Mouse (Mus musculus): ENCODE measurements around the gene Ep300. TPM values are rescaled to one million over a fixed set of nuclear protein-coding genes. Genes with fewer than 3 reads are reported as not detected.
A peak's percentile ranks its signal among the peaks of the same experiment; 100 is the strongest.
"Not testable (repeated sequence)": the region's sequence is repeated elsewhere in the genome, so short reads cannot be mapped to it uniquely, and the experiment has no call there.

Gene Ep300
- polyA plus RNA-seq, 1 experiment from 2014 or later, result 37.3 TPM

GRCm38 (mm10) chr15:81585746-81586461 lies 753 bp downstream of the Ep300 start:
- H3K36me3 ChIP-seq (ENCODE audit: control insufficient read depth, insufficient read depth, low read length), result no peaks in the 10 kb centered on the region
- no peaks in the 10 kb centered on the region for H3K9me3 ChIP-seq (ENCODE audit: control insufficient read depth, low read length)
- peak overlapping the region; percentile 99 for H3K9ac ChIP-seq (replicated peaks; ENCODE audit: low read depth, low read length)
- H3K4me3 ChIP-seq (ENCODE audit: low read depth, low read length), result peak overlapping the region; percentile 80
- H3K27ac ChIP-seq (ENCODE audit: low read depth, low read length), result peak overlapping the region; percentile 100
- H3K4me1 ChIP-seq (ENCODE audit: control insufficient read depth, insufficient read depth, low read length), result peaks cover 25% of the 10 kb centered on the region
- peak; percentile 76 for ATAC-seq (ENCODE audit: low read depth)
- no peaks in the 10 kb centered on the region; the same call in 1 of the 2 replicates for H3K27me3 ChIP-seq (ENCODE audit: control insufficient read depth, insufficient read depth, low read length)
- peak overlapping the region; percentile 97 for H3K4me2 ChIP-seq (ENCODE audit: low read depth, low read length)
- WGBS, result under 1% methylated on average over 59 of the region's 77 CpGs

- peaks cover 27% of the 10 kb centered on the region for H3K4me1 ChIP-seq (ENCODE audit: control insufficient read depth, insufficient read depth, low read length)
- H3K9ac ChIP-seq (replicated peaks; ENCODE audit: low read depth, low read length), result peak overlapping the region; percentile 99
- ATAC-seq (ENCODE audit: low read depth), result no peak
- no peaks in the 10 kb centered on the region for H3K9me3 ChIP-seq (ENCODE audit: control insufficient read depth, low read length)
- peak overlapping the region; percentile 80 for H3K4me3 ChIP-seq (ENCODE audit: low read depth, low read length)
- H3K27me3 ChIP-seq (ENCODE audit: control insufficient read depth, insufficient read depth, low read length), result no peaks in the 10 kb centered on the region; the same call in 1 of the 2 replicates
- 2% methylated on average over 28 of the region's 28 CpGs for WGBS
- peak overlapping the region; percentile 97 for H3K4me2 ChIP-seq (ENCODE audit: low read depth, low read length)
- peak overlapping the region; percentile 100 for H3K27ac ChIP-seq (ENCODE audit: low read depth, low read length)
- no peaks in the 10 kb centered on the region for H3K36me3 ChIP-seq (ENCODE audit: control insufficient read depth, insufficient read depth, low read length)
Observed at GRCm38 (mm10) chr15:81586466-81586865, 1.3 kb downstream of the Ep300 start.

- H3K27me3 ChIP-seq (ENCODE audit: control insufficient read depth, insufficient read depth, low read length), result no peaks in the 10 kb centered on the region; the same call in 1 of the 2 replicates
- no peak for ATAC-seq (ENCODE audit: low read depth)
- 45% methylated on average over 2 of the region's 2 CpGs for WGBS
- H3K4me2 ChIP-seq (ENCODE audit: low read depth, low read length), result peak overlapping the region; percentile 97
- peak overlapping the region; percentile 99 for H3K9ac ChIP-seq (replicated peaks; ENCODE audit: low read depth, low read length)
- no peaks in the 10 kb centered on the region for H3K9me3 ChIP-seq (ENCODE audit: control insufficient read depth, low read length)
- H3K36me3 ChIP-seq (ENCODE audit: control insufficient read depth, insufficient read depth, low read length), result no peaks in the 10 kb centered on the region
- H3K27ac ChIP-seq (ENCODE audit: low read depth, low read length), result no peak overlapping the region
- H3K4me3 ChIP-seq (ENCODE audit: low read depth, low read length), result peak overlapping the region; percentile 80
- H3K4me1 ChIP-seq (ENCODE audit: control insufficient read depth, insufficient read depth, low read length), result peaks cover 27% of the 10 kb centered on the region
Observed at GRCm38 (mm10) chr15:81587686-81588085, 2.5 kb downstream of the Ep300 start.

GRCm38 (mm10) chr15:81594146-81594696 lies 9.1 kb downstream of the Ep300 start:
- Histone ChIP-seq H3K9ac (replicated peaks; ENCODE audit: low read depth, low read length) (no peak overlapping the region), H3K27me3 (ENCODE audit: control insufficient read depth, insufficient read depth, low read length) (no peaks in the 10 kb centered on the region), H3K4me2 (ENCODE audit: low read depth, low read length) (no peak overlapping the region), H3K36me3 (ENCODE audit: control insufficient read depth, insufficient read depth, low read length) (peaks cover 4% of the 10 kb centered on the region; the same call in 1 of the 2 replicates), H3K4me1 (ENCODE audit: control insufficient read depth, insufficient read depth, low read length) (peaks cover 10% of the 10 kb centered on the region; the same call in 1 of the 2 replicates), H3K4me3 (ENCODE audit: low read depth, low read length) (no peak overlapping the region), H3K27ac (ENCODE audit: low read depth, low read length) (no peak overlapping the region), H3K9me3 (ENCODE audit: control insufficient read depth, low read length) (no peaks in the 10 kb centered on the region)
- no peak for ATAC-seq (ENCODE audit: low read depth)
- WGBS, result 99% methylated on average over 3 of the region's 3 CpGs

- not testable (repeated sequence) for ATAC-seq (ENCODE audit: low read depth); H3K4me1 ChIP-seq (ENCODE audit: control insufficient read depth, insufficient read depth, low read length); H3K27me3 ChIP-seq (ENCODE audit: control insufficient read depth, insufficient read depth, low read length); H3K9me3 ChIP-seq (ENCODE audit: control insufficient read depth, low read length); H3K4me3 ChIP-seq (ENCODE audit: low read depth, low read length); H3K4me2 ChIP-seq (ENCODE audit: low read depth, low read length); H3K9ac ChIP-seq (replicated peaks; ENCODE audit: low read depth, low read length); H3K27ac ChIP-seq (ENCODE audit: low read depth, low read length)
- WGBS, result 97% methylated on average over 8 of the region's 8 CpGs
- peaks cover 13% of the 10 kb centered on the region; the same call in 1 of the 2 replicates for H3K36me3 ChIP-seq (ENCODE audit: control insufficient read depth, insufficient read depth, low read length)
Observed at GRCm38 (mm10) chr15:81598742-81599141, 13.6 kb downstream of the Ep300 start.

GRCm38 (mm10) chr15:81605241-81605640 lies 20.1 kb downstream of the Ep300 start:
- WGBS, result 89% methylated on average over 1 of the region's 1 CpGs
- Histone ChIP-seq H3K27ac (ENCODE audit: low read depth, low read length) (no peak overlapping the region), H3K4me3 (ENCODE audit: low read depth, low read length) (no peak overlapping the region), H3K4me1 (ENCODE audit: control insufficient read depth, insufficient read depth, low read length) (no peaks in the 10 kb centered on the region), H3K36me3 (ENCODE audit: control insufficient read depth, insufficient read depth, low read length) (peaks cover 29% of the 10 kb centered on the region), H3K4me2 (ENCODE audit: low read depth, low read length) (no peak overlapping the region), H3K9ac (replicated peaks; ENCODE audit: low read depth, low read length) (no peak overlapping the region), H3K27me3 (ENCODE audit: control insufficient read depth, insufficient read depth, low read length) (no peaks in the 10 kb centered on the region), H3K9me3 (ENCODE audit: control insufficient read depth, low read length) (no peaks in the 10 kb centered on the region)
- ATAC-seq (ENCODE audit: low read depth), result no peak

GRCm38 (mm10) chr15:81606634-81607033 lies 21.5 kb downstream of the Ep300 start:
- H3K9ac ChIP-seq (replicated peaks; ENCODE audit: low read depth, low read length), result no peak overlapping the region
- H3K27me3 ChIP-seq (ENCODE audit: control insufficient read depth, insufficient read depth, low read length), result no peaks in the 10 kb centered on the region
- no peak for ATAC-seq (ENCODE audit: low read depth)
- H3K9me3 ChIP-seq (ENCODE audit: control insufficient read depth, low read length), result no peaks in the 10 kb centered on the region
- H3K36me3 ChIP-seq (ENCODE audit: control insufficient read depth, insufficient read depth, low read length), result peaks cover 37% of the 10 kb centered on the region
- H3K4me2 ChIP-seq (ENCODE audit: low read depth, low read length), result no peak overlapping the region
- H3K4me3 ChIP-seq (ENCODE audit: low read depth, low read length), result no peak overlapping the region
- 88% methylated on average over 1 of the region's 1 CpGs for WGBS
- no peak overlapping the region for H3K27ac ChIP-seq (ENCODE audit: low read depth, low read length)
- no peaks in the 10 kb centered on the region for H3K4me1 ChIP-seq (ENCODE audit: control insufficient read depth, insufficient read depth, low read length)

GRCm38 (mm10) chr15:81649516-81650455 lies 64.6 kb downstream of the Ep300 start:
- ATAC-seq (ENCODE audit: low read depth), result no peak
- H3K27me3 ChIP-seq (ENCODE audit: control insufficient read depth, insufficient read depth, low read length), result no peaks in the 10 kb centered on the region
- peaks cover 56% of the 10 kb centered on the region for H3K36me3 ChIP-seq (ENCODE audit: control insufficient read depth, insufficient read depth, low read length)
- H3K9ac ChIP-seq (replicated peaks; ENCODE audit: low read depth, low read length), result no peak overlapping the region
- 95% methylated on average over 8 of the region's 8 CpGs for WGBS
- no peak overlapping the region for H3K27ac ChIP-seq (ENCODE audit: low read depth, low read length)
- no peak overlapping the region for H3K4me3 ChIP-seq (ENCODE audit: low read depth, low read length)
- H3K9me3 ChIP-seq (ENCODE audit: control insufficient read depth, low read length), result no peaks in the 10 kb centered on the region
- no peaks in the 10 kb centered on the region for H3K4me1 ChIP-seq (ENCODE audit: control insufficient read depth, insufficient read depth, low read length)
- H3K4me2 ChIP-seq (ENCODE audit: low read depth, low read length), result no peak overlapping the region

Data from neural tube, embryonic 14.5 days (tissue).